Mouse (Mus musculus): ENCODE results near the gene Rps28. TPM values are rescaled to one million over a fixed set of nuclear protein-coding genes. Genes with fewer than 3 reads are reported as not detected.
A peak's percentile ranks its signal among the peaks of the same experiment; 100 is the strongest.

Rps28 gene
- polyA plus RNA-seq, 1 experiment from 2014 or later = 388 TPM

DNA sequence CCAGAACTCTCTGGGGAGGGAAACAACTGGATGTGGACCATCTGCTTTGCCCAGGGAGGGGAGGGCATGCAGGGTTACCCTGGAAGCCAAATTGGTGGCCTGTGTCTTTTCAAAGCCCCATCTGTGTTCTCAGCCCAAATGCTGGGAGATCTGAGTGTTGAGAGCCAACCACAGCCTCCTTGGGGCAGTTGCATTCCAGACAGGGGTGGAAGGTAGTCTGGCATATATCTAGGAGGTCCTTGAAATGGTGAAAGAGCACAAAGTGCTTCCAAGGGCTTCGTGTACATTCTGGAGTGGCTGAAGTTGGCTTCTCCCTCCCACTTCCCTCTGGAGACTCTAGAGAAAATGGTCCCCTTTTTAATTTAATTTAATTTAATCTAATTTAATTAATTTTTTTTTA is 19.6 kb downstream of the Rps28 start:
- no peak overlapping the region for H3K27ac ChIP-seq (ENCODE audit: low read length)
- H3K27me3 ChIP-seq (ENCODE audit: control insufficient read depth, insufficient read depth, low read length) = peaks cover 30% of the 10 kb centered on the region
- 29% methylated on average over 1 of the region's 1 CpGs for WGBS
- H3K4me1 ChIP-seq (ENCODE audit: control insufficient read depth, insufficient read depth, low read length) = peaks cover 4% of the 10 kb centered on the region
- H3K36me3 ChIP-seq (ENCODE audit: control insufficient read depth, insufficient read depth) = no peaks in the 10 kb centered on the region
- H3K4me2 ChIP-seq (ENCODE audit: low read depth, low read length) = no peak overlapping the region
- no peak overlapping the region for H3K4me3 ChIP-seq (ENCODE audit: low read length)
- no peak overlapping the region for H3K9ac ChIP-seq (ENCODE audit: low read length)
- ATAC-seq (replicated peaks; ENCODE audit: extremely low read depth, insufficient read depth, low FRiP score) = peak; percentile 63
- H3K9me3 ChIP-seq (replicated peaks; ENCODE audit: control insufficient read depth, low read length) = no peaks in the 10 kb centered on the region

DNA sequence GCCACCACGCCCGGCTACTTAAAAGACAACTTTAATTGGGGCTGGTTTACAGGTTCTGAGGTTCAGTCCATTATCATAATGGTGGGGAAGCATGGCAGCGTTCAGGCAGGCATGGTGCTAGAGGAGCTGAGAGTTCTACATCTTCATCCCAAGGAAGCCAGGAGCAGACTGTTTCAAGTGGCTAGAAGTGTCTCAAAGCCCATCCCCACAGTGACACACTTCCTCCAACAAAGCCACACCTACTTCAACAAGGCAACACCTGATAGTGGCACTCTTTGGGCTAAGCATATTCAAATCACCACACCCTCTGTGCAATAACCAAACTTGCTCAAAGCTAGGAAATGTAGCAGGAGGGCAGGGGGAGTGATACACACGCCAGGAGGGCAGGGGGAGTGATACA is 20.2 kb downstream of the Rps28 start:
- no peak for ATAC-seq (replicated peaks; ENCODE audit: extremely low read depth, insufficient read depth, low FRiP score)
- Histone ChIP-seq H3K4me2 (ENCODE audit: low read depth, low read length) (no peak overlapping the region), H3K27me3 (ENCODE audit: control insufficient read depth, insufficient read depth, low read length) (peaks cover 28% of the 10 kb centered on the region), H3K9me3 (replicated peaks; ENCODE audit: control insufficient read depth, low read length) (no peaks in the 10 kb centered on the region), H3K9ac (ENCODE audit: low read length) (no peak overlapping the region), H3K36me3 (ENCODE audit: control insufficient read depth, insufficient read depth) (no peaks in the 10 kb centered on the region), H3K4me3 (ENCODE audit: low read length) (no peak overlapping the region), H3K4me1 (ENCODE audit: control insufficient read depth, insufficient read depth, low read length) (peaks cover 4% of the 10 kb centered on the region), H3K27ac (ENCODE audit: low read length) (no peak overlapping the region)
- whole genome bisulfite sequencing = 53% methylated on average over 4 of the region's 4 CpGs

DNA sequence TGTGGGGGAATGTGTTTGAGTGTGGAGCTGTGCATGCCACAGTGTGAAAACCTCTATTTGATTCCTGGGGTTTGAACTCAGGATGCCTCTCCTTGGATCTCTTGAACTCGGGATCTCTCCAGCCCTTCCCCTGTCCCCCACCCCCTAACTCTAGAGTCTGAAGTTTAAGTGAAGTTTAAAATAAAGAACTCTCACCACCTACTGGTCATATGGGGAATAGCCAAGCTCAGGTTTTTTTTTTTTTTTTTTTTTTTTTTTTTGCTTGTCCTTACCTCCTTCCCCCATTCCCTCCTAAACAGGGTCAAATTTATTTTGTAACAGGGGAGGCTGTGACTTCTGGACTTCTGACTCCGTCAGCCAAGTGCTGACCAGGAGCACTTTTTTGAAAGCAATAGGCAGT is 22.1 kb downstream of the Rps28 start:
- H3K27me3 ChIP-seq (ENCODE audit: control insufficient read depth, insufficient read depth, low read length) = peaks cover 25% of the 10 kb centered on the region
- 5% methylated on average over 2 of the region's 2 CpGs for WGBS

DNA sequence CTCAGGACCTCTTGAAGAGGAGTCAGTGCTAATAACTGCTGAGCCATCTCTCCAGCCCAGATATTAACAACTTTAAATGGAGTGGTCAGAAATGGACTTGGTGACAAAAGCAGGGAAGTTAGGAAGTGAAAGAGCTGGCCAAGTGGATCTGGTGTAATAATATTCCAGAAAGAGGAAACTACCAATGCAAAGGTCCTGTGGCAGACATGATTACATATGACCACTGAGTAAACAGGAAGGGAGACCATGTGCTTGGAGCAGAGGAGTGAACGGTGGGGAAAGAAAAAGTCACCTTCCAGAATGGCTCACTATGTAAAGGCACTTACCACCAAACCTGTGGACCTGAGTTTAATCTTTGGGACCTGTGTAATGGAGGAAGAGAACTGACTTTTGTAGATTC is 25.1 kb downstream of the Rps28 start:
- Histone ChIP-seq H3K27ac (ENCODE audit: low read length) (no peak overlapping the region), H3K27me3 (ENCODE audit: control insufficient read depth, insufficient read depth, low read length) (peaks cover 16% of the 10 kb centered on the region), H3K4me3 (ENCODE audit: low read length) (no peak overlapping the region), H3K4me2 (ENCODE audit: low read depth, low read length) (no peak overlapping the region), H3K4me1 (ENCODE audit: control insufficient read depth, insufficient read depth, low read length) (no peaks in the 10 kb centered on the region), H3K9ac (ENCODE audit: low read length) (no peak overlapping the region), H3K9me3 (replicated peaks; ENCODE audit: control insufficient read depth, low read length) (no peaks in the 10 kb centered on the region), H3K36me3 (ENCODE audit: control insufficient read depth, insufficient read depth) (no peaks in the 10 kb centered on the region)
- 50% methylated on average over 1 of the region's 1 CpGs for WGBS
- ATAC-seq (replicated peaks; ENCODE audit: extremely low read depth, insufficient read depth, low FRiP score) = no peak

More for the DNA sequence above, 22.1 kb downstream of the Rps28 start:
- H3K36me3 ChIP-seq (ENCODE audit: control insufficient read depth, insufficient read depth) = no peaks in the 10 kb centered on the region
- ATAC-seq (replicated peaks; ENCODE audit: extremely low read depth, insufficient read depth, low FRiP score) = no peak
- H3K4me3 ChIP-seq (ENCODE audit: low read length) = no peak overlapping the region
- H3K9ac ChIP-seq (ENCODE audit: low read length) = no peak overlapping the region
- peaks cover 4% of the 10 kb centered on the region for H3K4me1 ChIP-seq (ENCODE audit: control insufficient read depth, insufficient read depth, low read length)
- H3K4me2 ChIP-seq (ENCODE audit: low read depth, low read length) = no peak overlapping the region
- no peak overlapping the region for H3K27ac ChIP-seq (ENCODE audit: low read length)
- no peaks in the 10 kb centered on the region for H3K9me3 ChIP-seq (replicated peaks; ENCODE audit: control insufficient read depth, low read length)

DNA sequence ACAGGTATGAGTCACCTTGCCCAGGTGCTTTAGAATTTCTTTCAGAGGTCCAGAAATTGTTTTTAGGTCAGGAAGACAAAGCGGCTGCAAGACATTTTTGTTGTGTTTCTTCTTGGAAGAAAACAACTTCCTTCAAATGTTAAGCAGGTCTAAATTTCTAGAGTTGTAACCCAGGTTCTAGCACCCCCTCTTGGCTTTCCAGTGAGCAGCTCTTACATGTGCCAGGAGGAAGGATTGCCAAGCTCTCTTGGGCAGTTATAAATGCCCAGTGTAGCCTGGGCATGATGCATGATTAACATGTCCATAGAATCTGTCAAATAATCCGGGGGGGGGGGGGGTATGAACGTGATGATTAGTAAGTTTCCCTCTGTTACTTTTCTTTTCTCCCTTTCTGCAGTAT is 26.1 kb downstream of the Rps28 start:
- Histone ChIP-seq H3K9ac (ENCODE audit: low read length) (no peak overlapping the region), H3K4me1 (ENCODE audit: control insufficient read depth, insufficient read depth, low read length) (no peaks in the 10 kb centered on the region), H3K4me2 (ENCODE audit: low read depth, low read length) (no peak overlapping the region), H3K36me3 (ENCODE audit: control insufficient read depth, insufficient read depth) (no peaks in the 10 kb centered on the region), H3K27ac (ENCODE audit: low read length) (no peak overlapping the region), H3K27me3 (ENCODE audit: control insufficient read depth, insufficient read depth, low read length) (peaks cover 14% of the 10 kb centered on the region), H3K4me3 (ENCODE audit: low read length) (no peak overlapping the region), H3K9me3 (replicated peaks; ENCODE audit: control insufficient read depth, low read length) (no peaks in the 10 kb centered on the region)
- WGBS = 42% methylated on average over 3 of the region's 3 CpGs
- ATAC-seq (replicated peaks; ENCODE audit: extremely low read depth, insufficient read depth, low FRiP score) = no peak

DNA sequence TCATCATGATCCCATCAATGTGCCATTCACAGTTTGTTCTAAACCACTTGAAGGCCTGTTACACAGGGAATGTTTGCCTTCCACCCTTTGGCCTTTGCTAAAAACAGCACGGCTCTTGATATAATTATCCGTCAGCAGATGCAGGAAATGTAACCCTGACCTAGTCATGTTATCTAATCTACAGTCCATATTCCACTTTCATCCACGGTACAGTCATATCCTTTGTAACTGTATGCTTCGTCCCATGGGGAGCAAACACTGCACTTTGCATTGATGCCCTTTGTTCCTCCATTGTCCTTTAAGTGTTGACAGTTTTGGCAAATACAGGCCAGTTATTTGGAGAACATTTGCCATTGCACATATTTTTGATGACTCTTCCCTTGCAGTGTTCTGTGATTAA is 35.6 kb downstream of the Rps28 start:
- no peaks in the 10 kb centered on the region for H3K9me3 ChIP-seq (replicated peaks; ENCODE audit: control insufficient read depth, low read length)
- H3K27me3 ChIP-seq (ENCODE audit: control insufficient read depth, insufficient read depth, low read length) = 0 out of 2 replicates have a peak, but pooled peaks cover 3% of the 10 kb centered on the region
- no peak overlapping the region for H3K4me2 ChIP-seq (ENCODE audit: low read depth, low read length)
- WGBS = 15% methylated on average over 4 of the region's 4 CpGs
- peak; percentile 79 for ATAC-seq (replicated peaks; ENCODE audit: extremely low read depth, insufficient read depth, low FRiP score)
- peaks cover 14% of the 10 kb centered on the region for H3K4me1 ChIP-seq (ENCODE audit: control insufficient read depth, insufficient read depth, low read length)
- H3K4me3 ChIP-seq (ENCODE audit: low read length) = no peak overlapping the region
- 0 out of 2 replicates have a peak overlapping the region, but pooled peaks have one; percentile 26 for H3K27ac ChIP-seq (ENCODE audit: low read length)
- H3K36me3 ChIP-seq (ENCODE audit: control insufficient read depth, insufficient read depth) = no peaks in the 10 kb centered on the region
- no peak overlapping the region for H3K9ac ChIP-seq (ENCODE audit: low read length)

DNA sequence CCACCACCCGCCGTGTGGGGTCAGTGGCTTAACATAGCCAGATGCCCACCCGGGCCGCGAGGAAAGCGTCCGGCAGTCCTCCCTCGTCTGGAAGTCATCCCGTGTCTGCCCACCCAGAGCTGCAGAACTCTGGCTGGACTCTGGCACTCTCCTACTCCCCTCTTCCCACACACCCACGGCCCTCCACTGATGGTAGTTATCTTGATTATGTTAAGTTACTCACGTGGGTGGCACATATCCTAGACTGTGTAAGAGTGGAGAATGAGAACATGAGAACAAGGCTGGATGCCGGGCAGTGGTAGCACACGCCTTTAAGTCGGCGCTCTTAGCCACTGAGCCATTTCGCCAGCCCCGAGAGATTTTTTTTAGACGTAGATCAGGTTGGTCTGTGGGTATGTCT is 38.0 kb downstream of the Rps28 start:
- 75% methylated on average over 18 of the region's 18 CpGs for WGBS
- Histone ChIP-seq H3K4me1 (ENCODE audit: control insufficient read depth, insufficient read depth, low read length) (peaks cover 33% of the 10 kb centered on the region), H3K9me3 (replicated peaks; ENCODE audit: control insufficient read depth, low read length) (no peaks in the 10 kb centered on the region), H3K27me3 (ENCODE audit: control insufficient read depth, insufficient read depth, low read length) (no peaks in the 10 kb centered on the region), H3K27ac (ENCODE audit: low read length) (no peak overlapping the region), H3K9ac (ENCODE audit: low read length) (no peak overlapping the region), H3K36me3 (ENCODE audit: control insufficient read depth, insufficient read depth) (no peaks in the 10 kb centered on the region), H3K4me3 (ENCODE audit: low read length) (no peak overlapping the region), H3K4me2 (ENCODE audit: low read depth, low read length) (no peak overlapping the region)
- ATAC-seq (replicated peaks; ENCODE audit: extremely low read depth, insufficient read depth, low FRiP score) = no peak

DNA sequence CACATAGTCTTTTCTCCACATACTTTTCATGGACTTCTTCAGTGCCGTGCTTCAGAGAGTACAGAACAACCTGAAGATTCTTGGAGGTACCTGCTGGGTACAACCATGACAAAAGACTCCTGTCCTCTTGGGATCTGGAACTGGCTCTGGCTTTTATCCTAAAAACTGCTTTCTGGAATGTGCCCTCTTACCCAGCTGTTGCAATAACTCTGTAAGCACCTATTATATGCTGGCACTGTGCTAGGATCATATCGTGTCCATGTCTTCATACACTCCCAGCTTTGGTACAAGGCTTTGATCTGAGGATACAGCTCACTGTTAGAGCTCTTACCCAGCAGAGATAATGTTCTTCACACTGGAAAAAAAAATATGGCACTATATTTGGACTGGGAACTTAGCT is 39.4 kb downstream of the Rps28 start:
- Histone ChIP-seq H3K36me3 (ENCODE audit: control insufficient read depth, insufficient read depth) (no peaks in the 10 kb centered on the region), H3K27me3 (ENCODE audit: control insufficient read depth, insufficient read depth, low read length) (no peaks in the 10 kb centered on the region), H3K4me1 (ENCODE audit: control insufficient read depth, insufficient read depth, low read length) (peaks cover 46% of the 10 kb centered on the region), H3K4me2 (ENCODE audit: low read depth, low read length) (no peak overlapping the region), H3K9me3 (replicated peaks; ENCODE audit: control insufficient read depth, low read length) (no peaks in the 10 kb centered on the region), H3K9ac (ENCODE audit: low read length) (no peak overlapping the region), H3K4me3 (ENCODE audit: low read length) (no peak overlapping the region), H3K27ac (ENCODE audit: low read length) (no peak overlapping the region)
- 62% methylated on average over 2 of the region's 2 CpGs for WGBS
- no peak for ATAC-seq (replicated peaks; ENCODE audit: extremely low read depth, insufficient read depth, low FRiP score)

DNA sequence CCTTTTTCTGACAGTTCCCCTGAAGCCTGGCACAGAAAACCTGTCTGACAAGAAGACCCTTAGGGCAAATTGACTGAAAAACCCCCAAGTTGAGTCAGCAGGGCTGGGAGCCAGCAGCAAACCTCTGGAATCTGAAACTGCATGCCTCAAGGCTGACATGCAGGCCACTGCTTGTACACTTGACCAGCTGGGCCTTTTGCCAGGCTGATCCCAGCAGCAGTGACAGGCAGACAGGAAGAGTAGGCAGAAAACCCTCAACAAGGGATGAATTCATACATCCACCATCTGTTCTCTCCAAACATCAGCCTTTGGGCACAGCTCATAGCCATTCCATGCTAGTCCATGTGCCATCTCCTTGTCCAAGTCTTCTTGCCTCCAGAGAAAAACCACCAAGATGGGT is 41.0 kb downstream of the Rps28 start:
- Histone ChIP-seq H3K9me3 (replicated peaks; ENCODE audit: control insufficient read depth, low read length) (no peaks in the 10 kb centered on the region), H3K9ac (ENCODE audit: low read length) (no peak overlapping the region), H3K4me2 (ENCODE audit: low read depth, low read length) (no peak overlapping the region), H3K36me3 (ENCODE audit: control insufficient read depth, insufficient read depth) (no peaks in the 10 kb centered on the region), H3K27ac (ENCODE audit: low read length) (peak overlapping the region; percentile 68), H3K4me3 (ENCODE audit: low read length) (no peak overlapping the region), H3K4me1 (ENCODE audit: control insufficient read depth, insufficient read depth, low read length) (peaks cover 59% of the 10 kb centered on the region), H3K27me3 (ENCODE audit: control insufficient read depth, insufficient read depth, low read length) (no peaks in the 10 kb centered on the region)
- ATAC-seq (replicated peaks; ENCODE audit: extremely low read depth, insufficient read depth, low FRiP score) = no peak

DNA sequence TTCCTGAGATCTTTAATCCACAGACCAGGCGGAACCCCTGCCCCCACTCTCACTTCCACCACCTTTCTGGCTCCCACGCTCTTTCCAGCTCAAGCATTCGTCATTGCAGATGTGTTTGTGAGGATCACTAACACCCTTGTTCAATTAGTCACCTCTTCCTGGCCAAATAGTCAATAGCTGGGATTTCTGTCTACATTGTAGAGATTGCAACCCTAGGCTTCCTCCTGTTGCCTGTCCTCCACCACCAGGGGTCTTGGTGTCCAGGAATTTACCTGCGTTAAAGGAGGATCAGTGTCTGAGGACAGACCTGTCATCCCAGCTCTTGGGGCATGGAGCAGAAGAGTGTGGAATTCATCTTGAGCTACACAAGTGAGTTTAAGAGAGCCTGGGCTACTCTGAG is 42.3 kb downstream of the Rps28 start:
- Histone ChIP-seq H3K27me3 (ENCODE audit: control insufficient read depth, insufficient read depth, low read length) (no peaks in the 10 kb centered on the region), H3K4me1 (ENCODE audit: control insufficient read depth, insufficient read depth, low read length) (peaks cover 62% of the 10 kb centered on the region), H3K4me3 (ENCODE audit: low read length) (peak overlapping the region; percentile 58), H3K27ac (ENCODE audit: low read length) (peak overlapping the region; percentile 96), H3K4me2 (ENCODE audit: low read depth, low read length) (peak overlapping the region; percentile 93), H3K9me3 (replicated peaks; ENCODE audit: control insufficient read depth, low read length) (no peaks in the 10 kb centered on the region), H3K9ac (ENCODE audit: low read length) (peak overlapping the region; percentile 76), H3K36me3 (ENCODE audit: control insufficient read depth, insufficient read depth) (peaks cover 4% of the 10 kb centered on the region; the same call in 1 of the 2 replicates)
- ATAC-seq (replicated peaks; ENCODE audit: extremely low read depth, insufficient read depth, low FRiP score) = no peak
- WGBS = 42% methylated on average over 4 of the region's 4 CpGs
